Mouse (Mus musculus): ENCODE measurements at regions not wholly inside any gene's neighbourhood (a gene's known extent, or its start where the extent isn't known, plus 50 kb on each side); places are given as distances from the start of the nearest gene placed in this dataset.

GRCm38 (mm10) chr2:178596312-178597083 is 166.2 kb downstream of the Cdh26 start:
- CTCF ChIA-PET = no interaction called here

GRCm38 (mm10) chr2:178597084-178597470 is 166.7 kb downstream of the Cdh26 start:
- CTCF ChIA-PET = no interaction called here

- CTCF ChIA-PET = no interaction called here
Measured at GRCm38 (mm10) chr2:178598371-178598770, 168.0 kb downstream of the Cdh26 start.

- CTCF ChIA-PET = no interaction called here
Measured at GRCm38 (mm10) chr2:178598836-178599235, 168.5 kb downstream of the Cdh26 start.

- CTCF ChIA-PET = no interaction called here
Measured at GRCm38 (mm10) chr2:178603443-178603842, 173.1 kb downstream of the Cdh26 start.

- CTCF ChIA-PET = no interaction called here
Measured at GRCm38 (mm10) chr2:178606733-178607132, 176.4 kb downstream of the Cdh26 start.

GRCm38 (mm10) chr2:178610211-178610975 is 180.1 kb downstream of the Cdh26 start:
- CTCF ChIA-PET = no interaction called here

GRCm38 (mm10) chr2:178614761-178615160 is 184.4 kb downstream of the Cdh26 start:
- CTCF ChIA-PET = no interaction called here

- CTCF ChIA-PET = no interaction called here
Measured at GRCm38 (mm10) chr2:178622801-178623200, 192.5 kb downstream of the Cdh26 start.

GRCm38 (mm10) chr2:178624475-178624874 is 194.1 kb downstream of the Cdh26 start:
- CTCF ChIA-PET = no interaction called here

GRCm38 (mm10) chr2:178624907-178625306 is 194.6 kb downstream of the Cdh26 start:
- CTCF ChIA-PET = no interaction called here

GRCm38 (mm10) chr2:178629756-178630155 is 199.4 kb downstream of the Cdh26 start:
- CTCF ChIA-PET = no interaction called here

GRCm38 (mm10) chr2:178630511-178630910 is 200.2 kb downstream of the Cdh26 start:
- CTCF ChIA-PET = interaction anchor here (0.5 kb wide), 1 partner anchor 90 kb away, joined by 3 read pairs; no protein-coding TSS in a partner anchor

- CTCF ChIA-PET = no interaction called here
Measured at GRCm38 (mm10) chr2:178631336-178631735, 201.0 kb downstream of the Cdh26 start.

GRCm38 (mm10) chr2:178631966-178632365 is 201.6 kb downstream of the Cdh26 start:
- CTCF ChIA-PET = no interaction called here

- CTCF ChIA-PET = no interaction called here
Measured at GRCm38 (mm10) chr2:178632831-178633585, 202.7 kb downstream of the Cdh26 start.

GRCm38 (mm10) chr2:178634116-178634515 is 203.8 kb downstream of the Cdh26 start:
- CTCF ChIA-PET = no interaction called here

GRCm38 (mm10) chr2:178635685-178636084 is 205.4 kb downstream of the Cdh26 start:
- CTCF ChIA-PET = no interaction called here

GRCm38 (mm10) chr2:178636901-178637300 is 206.6 kb downstream of the Cdh26 start:
- CTCF ChIA-PET = no interaction called here

GRCm38 (mm10) chr2:178642137-178643052 is 212.1 kb downstream of the Cdh26 start:
- CTCF ChIA-PET = no interaction called here

GRCm38 (mm10) chr2:178643053-178643402 is 212.7 kb downstream of the Cdh26 start:
- CTCF ChIA-PET = no interaction called here

- CTCF ChIA-PET = no interaction called here
Measured at GRCm38 (mm10) chr2:178643841-178644240, 213.5 kb downstream of the Cdh26 start.
